Mouse (Mus musculus): ENCODE measurements around the gene Vps37d. TPM values are rescaled to one million over a fixed set of nuclear protein-coding genes. Genes with fewer than 3 reads are reported as not detected.

The Vps37d gene
- not detected for polyA plus RNA-seq (2014; fragmentation: Illumina TruSeq; extraction: RNeasy Lipid Tissue Mini Kit (QIAGEN cat#74804); ENCODE audit: low read depth, low replicate concordance)

GRCm38 (mm10) chr5:135077564-135078481 is at the start of gene Vps37d:
Gene Vps37d, minus strand, starts transcription at chr5:135078266.

DNA sequence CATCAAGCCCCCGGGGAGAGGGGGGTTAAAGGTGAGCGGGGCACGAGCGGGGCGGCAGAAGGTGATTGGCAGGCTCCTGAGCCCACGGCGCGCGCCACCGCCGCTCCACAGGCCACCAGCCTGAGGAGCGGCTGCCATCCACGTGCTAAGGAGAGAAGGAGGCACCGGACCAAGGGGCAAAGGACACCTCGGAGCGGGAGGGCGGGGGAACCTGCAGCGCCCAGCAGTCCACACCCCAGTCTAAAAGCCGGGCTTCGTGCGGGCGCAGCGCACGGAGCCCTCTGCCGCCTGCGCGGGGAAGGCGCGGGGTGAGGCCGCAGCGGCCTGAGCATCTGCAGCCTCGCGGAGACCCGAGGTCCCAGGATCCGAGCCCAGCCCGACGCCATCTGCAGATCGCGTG is 11.6 kb upstream of the Vps37d start, which contains the start of gene Mlxipl:
Gene Mlxipl, plus strand, starts transcription at position 238 of the 400 bp plus-strand sequence.

GRCm38 (mm10) chr5:135064909-135065446 is 13.1 kb downstream of the Vps37d start, which contains the start of gene Bud23:
Gene Bud23, minus strand, starts transcription at chr5:135064959.

GRCm38 (mm10) chr5:135063629-135064381 is 14.3 kb downstream of the Vps37d start, which contains the start of gene Dnajc30:
Gene Dnajc30, plus strand, starts transcription at chr5:135064202.

DNA sequence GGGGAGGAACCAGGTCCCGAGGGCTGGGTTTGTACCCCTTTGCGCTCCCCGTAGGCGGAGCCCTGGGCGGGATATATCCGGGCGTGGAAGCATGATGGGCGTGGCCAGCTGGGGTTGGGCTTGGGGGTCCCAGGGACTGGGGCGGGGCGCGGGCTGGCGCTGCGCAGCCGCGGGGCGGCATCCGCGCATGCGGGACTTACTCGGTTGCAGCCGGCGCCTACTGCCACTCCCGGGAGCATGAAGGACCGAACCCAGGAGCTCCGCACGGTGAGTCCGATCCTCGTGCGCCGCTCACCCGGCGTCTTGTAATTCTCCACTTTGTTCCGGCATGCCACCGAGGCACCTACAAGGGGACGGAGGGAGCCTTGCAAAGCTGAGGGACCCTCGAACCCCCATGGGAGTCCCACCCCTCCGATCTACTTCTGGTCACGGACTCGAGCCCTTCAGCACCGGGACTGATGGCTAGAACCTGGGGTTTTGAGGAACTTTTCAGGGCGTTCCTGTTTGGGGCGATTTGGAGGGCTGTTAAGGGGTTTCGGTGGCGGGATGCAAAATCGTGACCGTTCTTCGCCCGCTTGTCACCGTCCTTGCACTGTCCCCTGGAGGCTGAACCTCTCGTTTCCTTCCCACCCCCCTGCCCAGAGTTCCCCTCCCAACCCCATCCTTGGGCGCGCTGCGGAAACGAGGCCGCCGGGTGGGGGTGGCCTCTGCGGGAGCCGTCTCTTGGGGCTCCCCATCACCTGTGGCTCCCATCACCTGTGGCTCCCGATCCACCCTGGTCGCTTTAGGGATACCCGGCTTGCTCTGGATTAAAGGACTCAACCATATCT is 54.5 kb downstream of the Vps37d start, which contains the start of gene Stx1a:
Gene Stx1a, plus strand, starts transcription at position 139 of the 830 bp plus-strand sequence.

Other genes with a start within 250 kb of the Vps37d start
- not detected for gene Tmem270, start 171.5 kb downstream of the Vps37d start, polyA plus RNA-seq (2014; fragmentation: Illumina TruSeq; extraction: RNeasy Lipid Tissue Mini Kit (QIAGEN cat#74804); ENCODE audit: low read depth, low replicate concordance)
- not detected for gene Cldn13, start 162.7 kb downstream of the Vps37d start, polyA plus RNA-seq (2014; fragmentation: Illumina TruSeq; extraction: RNeasy Lipid Tissue Mini Kit (QIAGEN cat#74804); ENCODE audit: low read depth, low replicate concordance)
- 13.3 TPM for gene Mettl27, start 145.9 kb downstream of the Vps37d start, polyA plus RNA-seq (2014; fragmentation: Illumina TruSeq; extraction: RNeasy Lipid Tissue Mini Kit (QIAGEN cat#74804); ENCODE audit: low read depth, low replicate concordance)
- 0.57 TPM for gene Cldn4, start 131.3 kb downstream of the Vps37d start, polyA plus RNA-seq (2014; fragmentation: Illumina TruSeq; extraction: RNeasy Lipid Tissue Mini Kit (QIAGEN cat#74804); ENCODE audit: low read depth, low replicate concordance)
- gene Cldn3, start 92.1 kb downstream of the Vps37d start, polyA plus RNA-seq (2014; fragmentation: Illumina TruSeq; extraction: RNeasy Lipid Tissue Mini Kit (QIAGEN cat#74804); ENCODE audit: low read depth, low replicate concordance), result not detected
- gene Abhd11, start 69.1 kb downstream of the Vps37d start, polyA plus RNA-seq (2014; fragmentation: Illumina TruSeq; extraction: RNeasy Lipid Tissue Mini Kit (QIAGEN cat#74804); ENCODE audit: low read depth, low replicate concordance), result 4.7 TPM
- not detected for gene Stx1a, start 54.8 kb downstream of the Vps37d start, polyA plus RNA-seq (2014; fragmentation: Illumina TruSeq; extraction: RNeasy Lipid Tissue Mini Kit (QIAGEN cat#74804); ENCODE audit: low read depth, low replicate concordance)
- 15.1 TPM for gene Dnajc30, start 14.1 kb downstream of the Vps37d start, polyA plus RNA-seq (2014; fragmentation: Illumina TruSeq; extraction: RNeasy Lipid Tissue Mini Kit (QIAGEN cat#74804); ENCODE audit: low read depth, low replicate concordance)
- gene Bud23, start 13.3 kb downstream of the Vps37d start, polyA plus RNA-seq (2014; fragmentation: Illumina TruSeq; extraction: RNeasy Lipid Tissue Mini Kit (QIAGEN cat#74804); ENCODE audit: low read depth, low replicate concordance), result 12.3 TPM
- gene Mlxipl, start 11.6 kb upstream of the Vps37d start, polyA plus RNA-seq (2014; fragmentation: Illumina TruSeq; extraction: RNeasy Lipid Tissue Mini Kit (QIAGEN cat#74804); ENCODE audit: low read depth, low replicate concordance), result 5.9 TPM
- gene Tbl2, start 71.4 kb upstream of the Vps37d start, polyA plus RNA-seq (2014; fragmentation: Illumina TruSeq; extraction: RNeasy Lipid Tissue Mini Kit (QIAGEN cat#74804); ENCODE audit: low read depth, low replicate concordance), result 3.3 TPM
- gene Bcl7b, start 90.0 kb upstream of the Vps37d start, polyA plus RNA-seq (2014; fragmentation: Illumina TruSeq; extraction: RNeasy Lipid Tissue Mini Kit (QIAGEN cat#74804); ENCODE audit: low read depth, low replicate concordance), result 12.0 TPM
- 32.9 TPM for gene Baz1b, start 109.0 kb upstream of the Vps37d start, polyA plus RNA-seq (2014; fragmentation: Illumina TruSeq; extraction: RNeasy Lipid Tissue Mini Kit (QIAGEN cat#74804); ENCODE audit: low read depth, low replicate concordance)
- not detected for gene Fzd9, start 173.0 kb upstream of the Vps37d start, polyA plus RNA-seq (2014; fragmentation: Illumina TruSeq; extraction: RNeasy Lipid Tissue Mini Kit (QIAGEN cat#74804); ENCODE audit: low read depth, low replicate concordance)

Measured in kidney, adult 10 weeks (tissue).